Mouse (Mus musculus): ENCODE data around the gene Pdcd1lg2.

DNA sequence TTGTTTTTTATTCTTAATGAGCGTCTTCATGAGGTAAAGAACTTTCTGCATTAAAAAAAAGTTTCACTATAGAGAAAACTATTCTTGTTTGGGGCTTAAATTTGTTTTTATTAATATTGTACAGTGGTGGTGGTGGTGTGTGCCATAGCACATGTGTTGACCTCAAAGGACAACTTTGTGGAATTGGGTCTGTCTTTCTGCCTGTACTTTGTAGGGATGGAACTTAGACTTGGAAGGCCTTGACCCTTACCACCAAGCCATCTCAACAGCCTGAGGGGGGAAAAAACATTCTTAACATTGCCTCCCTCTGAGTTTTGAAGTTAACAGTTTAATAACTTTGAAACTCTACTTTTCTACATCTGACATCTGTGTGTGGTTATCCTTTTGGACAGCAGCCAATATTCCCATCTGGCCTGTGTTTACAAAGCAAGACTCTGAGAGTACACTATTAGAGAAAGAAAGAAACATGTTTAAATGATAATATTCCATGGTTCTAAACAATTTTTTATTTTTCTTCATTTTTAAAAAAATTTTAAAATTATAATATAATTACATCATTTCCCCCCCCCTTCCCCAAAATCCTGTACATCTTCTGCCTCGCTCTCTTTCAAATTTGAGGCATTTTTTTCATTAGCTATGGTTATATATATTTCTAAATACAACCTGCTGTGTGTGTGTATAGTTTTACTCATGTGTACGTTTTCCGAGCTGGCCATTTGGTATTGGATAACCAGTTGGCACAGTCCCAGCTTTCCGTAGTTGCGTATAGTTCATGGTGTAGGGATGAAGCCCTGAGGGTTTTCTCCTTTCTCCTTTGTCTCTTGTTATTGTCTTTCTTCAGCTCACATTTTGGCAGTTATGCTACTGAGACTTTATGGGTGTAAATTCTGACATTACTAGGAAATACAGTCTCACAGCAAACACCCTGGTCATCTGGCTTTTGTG is 2.0 kb downstream of the Pdcd1lg2 start:
- TF ChIP-seq CTCF (IDR thresholded peaks at IDR 0.05; ENCODE audit: low read depth): no peak
- TF ChIP-seq EP300 (optimal IDR thresholded peaks at IDR 0.05): no peak

Data from stomach, postnatal 0 days (tissue).